Mouse (Mus musculus): ENCODE results near the gene Myl12a. TPM values are rescaled to one million over a fixed set of nuclear protein-coding genes. Genes with fewer than 3 reads are reported as not detected.
A peak's percentile ranks its signal among the peaks of the same experiment; 100 is the strongest.
"Not testable (repeated sequence)": the region's sequence is repeated elsewhere in the genome, so short reads cannot be mapped to it uniquely, and the experiment has no call there.

Myl12a gene
- total RNA-seq, 4 experiments from 2014 or later: 326 to 366 (median 337) TPM

GRCm38 (mm10) chr17:70990403-70991303, 12.0 kb downstream of the Myl12a start:
- DNase-seq (ENCODE audit: low spot score in 2 of 2): peak; percentile 62 to 63

- DNase-seq (ENCODE audit: low spot score in 2 of 2): no peak
Measured at GRCm38 (mm10) chr17:70989991-70990390, 12.7 kb downstream of the Myl12a start.

- no peak for DNase-seq (ENCODE audit: low spot score in 2 of 2)
Measured at GRCm38 (mm10) chr17:70989430-70989829, 13.2 kb downstream of the Myl12a start.

GRCm38 (mm10) chr17:70988337-70988767, 14.3 kb downstream of the Myl12a start:
- DNase-seq (ENCODE audit: low spot score in 2 of 2): no peak

- no peak for DNase-seq (ENCODE audit: low spot score in 2 of 2)
Measured at GRCm38 (mm10) chr17:70986831-70987660, 15.6 kb downstream of the Myl12a start.

GRCm38 (mm10) chr17:70986355-70986740, 16.3 kb downstream of the Myl12a start:
- DNase-seq (ENCODE audit: low spot score in 2 of 2): no peak

- DNase-seq (ENCODE audit: low spot score in 2 of 2): no peak
Measured at GRCm38 (mm10) chr17:70985501-70986354, 16.9 kb downstream of the Myl12a start.

GRCm38 (mm10) chr17:70979345-70980223, 23.1 kb downstream of the Myl12a start:
- DNase-seq (ENCODE audit: low spot score in 2 of 2): no peak

GRCm38 (mm10) chr17:70977799-70978198, 24.9 kb downstream of the Myl12a start:
- DNase-seq (ENCODE audit: low spot score in 2 of 2): no peak

- not testable (repeated sequence) for DNase-seq (ENCODE audit: low spot score in 2 of 2)
Measured at GRCm38 (mm10) chr17:70974065-70974464, 28.6 kb downstream of the Myl12a start.

- DNase-seq (ENCODE audit: low spot score in 2 of 2): no peak
Measured at GRCm38 (mm10) chr17:70973398-70973797, 29.3 kb downstream of the Myl12a start.

GRCm38 (mm10) chr17:70971206-70971605, 31.5 kb downstream of the Myl12a start:
- DNase-seq (ENCODE audit: low spot score in 2 of 2): no peak

GRCm38 (mm10) chr17:70968606-70969191, 34.0 kb downstream of the Myl12a start:
- DNase-seq (ENCODE audit: low spot score in 2 of 2): no peak

GRCm38 (mm10) chr17:70967646-70968045, 35.0 kb downstream of the Myl12a start:
- DNase-seq (ENCODE audit: low spot score in 2 of 2): no peak

- DNase-seq (ENCODE audit: low spot score in 2 of 2): no peak
Measured at GRCm38 (mm10) chr17:70967191-70967590, 35.5 kb downstream of the Myl12a start.

GRCm38 (mm10) chr17:70966126-70966525, 36.6 kb downstream of the Myl12a start:
- DNase-seq (ENCODE audit: low spot score in 2 of 2): no peak

- DNase-seq (ENCODE audit: low spot score in 2 of 2): no peak
Measured at GRCm38 (mm10) chr17:70965281-70965680, 37.4 kb downstream of the Myl12a start.

GRCm38 (mm10) chr17:70963546-70963945, 39.1 kb downstream of the Myl12a start:
- peak; percentile 90 to 91 for DNase-seq (ENCODE audit: low spot score in 2 of 2)

GRCm38 (mm10) chr17:70951266-70951665, 51.4 kb downstream of the Myl12a start:
- DNase-seq (ENCODE audit: low spot score in 2 of 2): no peak

GRCm38 (mm10) chr17:70949171-70949570, 53.5 kb downstream of the Myl12a start:
- DNase-seq (ENCODE audit: low spot score in 2 of 2): no peak

Measured in gastrocnemius, adult 8-10 months (tissue).